Mouse (Mus musculus): ENCODE data around the gene Cypt1. TPM values are rescaled to one million over a fixed set of nuclear protein-coding genes. Genes with fewer than 3 reads are reported as not detected.

Cypt1 gene
- polyA plus RNA-seq (2015; fragmentation: Nextera tagmentation; extraction: Ambion mirVana): not detected in 2 replicates

- Histone ChIP-seq H3K9me3 (no peaks in the 10 kb centered on the region), H3K27me3 (no peaks in the 10 kb centered on the region), H3K27ac (no peak within 1 kb of the TSS), H3K9ac (no peak within 1 kb of the TSS), H3K4me1 (no peaks in the 10 kb centered on the region), H3K36me3 (no peaks in the 10 kb centered on the region), H3K4me3 (no peak within 1 kb of the TSS), H3K4me2 (replicated peaks) (no peak within 1 kb of the TSS)
- ATAC-seq (ENCODE audit: low FRiP score, low read depth): no peak
- WGBS: 94% methylated on average over 3 of the region's 3 CpGs
Measured at GRCm38 (mm10) chrX:16522569-16522968, at the start of gene Cypt1. Gene Cypt1 (plus strand): TSS chrX:16522869.

GRCm38 (mm10) chrX:16546806-16547205, 24.1 kb downstream of the Cypt1 start:
- Histone ChIP-seq H3K4me1 (no peaks in the 10 kb centered on the region), H3K36me3 (no peaks in the 10 kb centered on the region), H3K4me3 (no peak overlapping the region), H3K9me3 (no peaks in the 10 kb centered on the region), H3K27ac (no peak overlapping the region), H3K9ac (no peak overlapping the region), H3K27me3 (no peaks in the 10 kb centered on the region), H3K4me2 (replicated peaks) (no peak overlapping the region)
- ATAC-seq (ENCODE audit: low FRiP score, low read depth): no peak

DNA sequence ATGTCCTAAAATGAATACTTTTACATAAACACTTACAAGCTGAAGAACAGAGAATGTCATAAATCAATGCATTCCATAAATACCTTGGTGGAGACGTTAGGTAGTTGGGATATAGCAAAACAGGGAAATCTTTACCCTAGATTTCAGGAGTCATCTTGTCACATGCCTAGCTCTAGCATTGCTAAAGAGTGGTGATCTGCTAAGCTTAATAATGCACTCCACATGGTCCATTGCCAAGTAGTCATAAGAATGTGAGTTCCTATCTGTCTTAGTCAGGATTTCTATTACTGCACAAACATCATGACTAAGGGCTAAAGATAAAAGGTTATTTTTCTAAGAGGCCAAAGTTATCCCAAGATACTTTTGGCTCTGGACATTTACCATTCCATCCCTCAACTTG, 34.4 kb downstream of the Cypt1 start:
- no peaks in the 10 kb centered on the region for H3K36me3 ChIP-seq
- no peak for ATAC-seq (ENCODE audit: low FRiP score, low read depth)
- 40% methylated on average over 1 of the region's 1 CpGs for WGBS
- H3K27ac ChIP-seq: no peak overlapping the region
- no peaks in the 10 kb centered on the region for H3K4me1 ChIP-seq
- no peak overlapping the region for H3K4me3 ChIP-seq
- H3K9ac ChIP-seq: no peak overlapping the region
- H3K4me2 ChIP-seq (replicated peaks): no peak overlapping the region
- H3K9me3 ChIP-seq: no peaks in the 10 kb centered on the region
- H3K27me3 ChIP-seq: no peaks in the 10 kb centered on the region

DNA sequence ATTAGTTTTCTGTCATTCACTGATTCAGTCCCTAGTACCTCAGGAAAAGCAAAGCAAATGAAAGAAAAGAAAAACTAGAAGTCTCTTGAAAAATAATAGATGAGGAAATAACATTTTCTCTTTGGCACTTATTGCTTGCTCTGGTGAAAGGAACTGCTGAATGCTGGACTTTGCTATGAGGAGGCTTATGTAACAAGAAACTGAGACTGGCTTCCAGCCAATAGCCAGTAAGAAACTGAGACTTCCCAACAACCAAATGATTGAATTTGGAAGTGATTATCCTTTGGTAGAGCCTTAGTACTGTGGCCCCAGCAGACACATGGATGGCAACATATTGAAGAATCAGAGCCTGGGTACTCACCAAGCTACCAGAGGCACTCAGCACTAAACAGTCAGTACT, 35.8 kb downstream of the Cypt1 start:
- no peak overlapping the region for H3K4me3 ChIP-seq
- no peak overlapping the region for H3K27ac ChIP-seq
- no peaks in the 10 kb centered on the region for H3K27me3 ChIP-seq
- H3K4me1 ChIP-seq: no peaks in the 10 kb centered on the region
- H3K4me2 ChIP-seq (replicated peaks): no peak overlapping the region
- ATAC-seq (ENCODE audit: low FRiP score, low read depth): no peak
- H3K9ac ChIP-seq: no peak overlapping the region
- no peaks in the 10 kb centered on the region for H3K36me3 ChIP-seq
- no peaks in the 10 kb centered on the region for H3K9me3 ChIP-seq

Other genes with a start within 250 kb of the Cypt1 start
- 14.4 and 14.7 TPM in 2 replicates for gene Maoa, start 96.8 kb downstream of the Cypt1 start, polyA plus RNA-seq (2015; fragmentation: Nextera tagmentation; extraction: Ambion mirVana)